Mouse (Mus musculus) forebrain, embryonic 11.5 days (tissue): ENCODE results near the gene Cacna2d1. TPM values are rescaled to one million over a fixed set of nuclear protein-coding genes. Genes with fewer than 3 reads are reported as not detected.
A peak's percentile ranks its signal among the peaks of the same experiment; 100 is the strongest.

Source experiments
- ATAC-seq: fragments of 200-750 bp; cut with Nextera tagmentation; replicated peaks from 2 replicates; pipeline ENCODE4 v1.8.0; 2017; ENCODE audit warnings: moderate TSS enrichment; ENCODE audit not compliant: low FRiP score
- DNase-seq: peaks from one replicate; pipeline ENCODE4 v3.0.0-alpha.2; 2017; ENCODE audit warnings: low spot score
- H3K27ac ChIP-seq: fragments of 300-500 bp; sonication (generic); 2 replicates; pipeline ENCODE4 v1.5.1; 2014; ENCODE audit warnings: low read depth, low read length
- H3K27me3 ChIP-seq: fragments of 300-500 bp; sonication (generic); 2 replicates; pipeline ENCODE4 v1.6.1; 2014; ENCODE audit warnings: mild to moderate bottlenecking, low read length, mixed read lengths; ENCODE audit not compliant: control insufficient read depth, insufficient read depth
- H3K36me3 ChIP-seq: fragments of 300-500 bp; sonication (generic); 2 replicates; pipeline ENCODE4 v1.6.1; 2014; ENCODE audit warnings: mild to moderate bottlenecking, low read length, moderate library complexity, mixed read lengths; ENCODE audit not compliant: control insufficient read depth, insufficient read depth
- H3K4me1 ChIP-seq: fragments of 300-500 bp; sonication (generic); replicated peaks from 2 replicates; pipeline ENCODE4 v1.6.1; 2014; ENCODE audit warnings: low read length, mixed read lengths; ENCODE audit not compliant: control insufficient read depth, insufficient read depth
- H3K4me2 ChIP-seq: fragments of 300-500 bp; sonication (generic); 2 replicates; pipeline ENCODE4 v1.6.1; 2014; ENCODE audit warnings: low read depth, mild to moderate bottlenecking, low read length, moderate library complexity, mixed read lengths; ENCODE audit not compliant: severe bottlenecking
- H3K4me3 ChIP-seq: fragments of 300-500 bp; sonication (generic); 2 replicates; pipeline ENCODE4 v1.5.1; 2014; ENCODE audit warnings: low read depth, low read length
- H3K9ac ChIP-seq: fragments of 300-500 bp; sonication (generic); 2 replicates; pipeline ENCODE4 v1.6.1; 2014; ENCODE audit warnings: low read length
- H3K9me3 ChIP-seq: fragments of 300-500 bp; sonication (generic); 2 replicates; pipeline ENCODE4 v1.6.1; 2016; ENCODE audit warnings: low read length, mixed read lengths; ENCODE audit not compliant: control insufficient read depth
- WGBS: fragments of 180-500 bp; shearing (Covaris S2); extraction: QIAGEN DNeasy Blood & Tissue Kit; methylation state at CpG from one replicate; pipeline ENCODE4 v1.1.7; 2014; 5-methylcytosine and 5-hydroxymethylcytosine counted together
- polyA plus RNA-seq: library from polyadenylated mRNA; unstranded; fragments of >200 nt; fragmentation: Nextera tagmentation; extraction: Ambion mirVana; gene quantifications from 2 replicates; pipeline ENCODE4 v1.2.1, GENCODE M21; 2014

Gene Cacna2d1
- polyA plus RNA-seq, 1 experiment from 2014 or later = 21.9 TPM

DNA sequence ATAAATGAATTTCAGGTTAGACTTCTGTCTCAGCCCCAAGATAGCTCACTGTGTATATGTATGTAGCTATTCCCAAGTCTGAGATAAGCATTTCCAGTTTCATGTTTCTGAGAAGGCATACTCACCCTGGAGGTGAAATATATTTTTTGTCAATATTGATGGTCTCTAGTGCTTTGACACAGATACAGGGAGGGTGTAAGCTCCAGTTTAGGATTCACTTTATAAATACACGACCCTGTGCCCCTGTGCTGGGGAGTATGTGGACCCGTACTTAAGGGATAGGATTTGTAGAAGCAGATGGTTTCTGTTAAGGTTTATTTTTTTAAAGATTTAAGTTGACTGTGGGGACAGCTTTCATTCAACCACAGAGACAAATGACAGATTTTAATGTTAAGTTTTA lies 79.2 kb downstream of the Cacna2d1 start:
- WGBS = 68% methylated on average over 2 of the region's 2 CpGs
- Histone ChIP-seq H3K9me3 (no peaks in the 10 kb centered on the region), H3K36me3 (no peaks in the 10 kb centered on the region), H3K27me3 (no peaks in the 10 kb centered on the region), H3K9ac (no peak overlapping the region), H3K4me2 (no peak overlapping the region), H3K27ac (no peak overlapping the region), H3K4me3 (no peak overlapping the region), H3K4me1 (no peaks in the 10 kb centered on the region)
- DNase-seq = no peak
- no peak for ATAC-seq

DNA sequence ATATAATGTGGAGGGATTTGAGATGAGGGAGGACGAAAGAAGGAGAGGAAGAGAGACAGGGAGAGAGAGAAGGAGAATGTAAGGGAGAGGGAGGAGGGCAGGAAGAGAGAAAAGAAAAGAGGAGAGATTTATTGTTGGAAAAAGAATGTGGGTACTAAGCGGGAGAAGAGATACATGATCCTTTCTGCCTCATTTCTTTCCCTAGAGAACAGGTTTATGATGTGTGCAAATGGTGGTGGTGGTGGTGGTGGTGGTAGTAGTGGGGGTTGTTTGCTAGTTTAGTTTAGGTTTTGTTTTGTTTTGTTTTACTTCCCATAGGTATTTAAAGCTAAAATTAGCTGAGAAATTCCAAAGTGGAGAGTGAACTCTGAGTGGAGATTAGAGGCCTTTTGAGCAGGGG lies 79.9 kb downstream of the Cacna2d1 start:
- ATAC-seq (no peak), DNase-seq (no peak)
- Histone ChIP-seq H3K4me1 (no peaks in the 10 kb centered on the region), H3K27ac (no peak overlapping the region), H3K9ac (no peak overlapping the region), H3K27me3 (no peaks in the 10 kb centered on the region), H3K4me3 (no peak overlapping the region), H3K9me3 (no peaks in the 10 kb centered on the region), H3K36me3 (no peaks in the 10 kb centered on the region), H3K4me2 (no peak overlapping the region)
- WGBS = 76% methylated on average over 2 of the region's 2 CpGs

- Histone ChIP-seq H3K4me3 (no peak overlapping the region), H3K27ac (no peak overlapping the region), H3K9me3 (no peaks in the 10 kb centered on the region), H3K4me1 (0 out of 2 replicates have a peak, but pooled peaks cover 2% of the 10 kb centered on the region), H3K4me2 (no peak overlapping the region), H3K36me3 (no peaks in the 10 kb centered on the region), H3K27me3 (no peaks in the 10 kb centered on the region), H3K9ac (no peak overlapping the region)
- ATAC-seq (peak; percentile 84), DNase-seq (peak; percentile 53)
- WGBS = 34% methylated on average over 4 of the region's 4 CpGs
These were observed 90.3 kb downstream of the Cacna2d1 start for GRCm38 (mm10) chr5:16024626-16025417.

GRCm38 (mm10) chr5:16028881-16029280 lies 94.4 kb downstream of the Cacna2d1 start:
- Histone ChIP-seq H3K4me1 (0 out of 2 replicates have a peak, but pooled peaks cover 2% of the 10 kb centered on the region), H3K9ac (no peak overlapping the region), H3K4me3 (no peak overlapping the region), H3K27me3 (no peaks in the 10 kb centered on the region), H3K9me3 (no peaks in the 10 kb centered on the region), H3K36me3 (no peaks in the 10 kb centered on the region), H3K4me2 (no peak overlapping the region), H3K27ac (no peak overlapping the region)
- no peak for ATAC-seq
- 83% methylated on average over 6 of the region's 6 CpGs for WGBS
- DNase-seq = no peak

- Histone ChIP-seq H3K36me3 (no peaks in the 10 kb centered on the region), H3K4me3 (no peak overlapping the region), H3K4me1 (0 out of 2 replicates have a peak, but pooled peaks cover 2% of the 10 kb centered on the region), H3K4me2 (no peak overlapping the region), H3K27me3 (no peaks in the 10 kb centered on the region), H3K9ac (no peak overlapping the region), H3K27ac (no peak overlapping the region), H3K9me3 (no peaks in the 10 kb centered on the region)
- WGBS = 31% methylated on average over 5 of the region's 5 CpGs
- DNase-seq (no peak), ATAC-seq (no peak)
These were observed 95.0 kb downstream of the Cacna2d1 start for GRCm38 (mm10) chr5:16029481-16029880.

GRCm38 (mm10) chr5:16033569-16033968 lies 99.1 kb downstream of the Cacna2d1 start:
- Histone ChIP-seq H3K4me1 (no peaks in the 10 kb centered on the region), H3K27ac (no peak overlapping the region), H3K9ac (no peak overlapping the region), H3K27me3 (no peaks in the 10 kb centered on the region), H3K9me3 (no peaks in the 10 kb centered on the region), H3K4me3 (no peak overlapping the region), H3K4me2 (no peak overlapping the region), H3K36me3 (no peaks in the 10 kb centered on the region)
- no peak for ATAC-seq
- WGBS = 92% methylated on average over 1 of the region's 1 CpGs
- no peak for DNase-seq

DNA sequence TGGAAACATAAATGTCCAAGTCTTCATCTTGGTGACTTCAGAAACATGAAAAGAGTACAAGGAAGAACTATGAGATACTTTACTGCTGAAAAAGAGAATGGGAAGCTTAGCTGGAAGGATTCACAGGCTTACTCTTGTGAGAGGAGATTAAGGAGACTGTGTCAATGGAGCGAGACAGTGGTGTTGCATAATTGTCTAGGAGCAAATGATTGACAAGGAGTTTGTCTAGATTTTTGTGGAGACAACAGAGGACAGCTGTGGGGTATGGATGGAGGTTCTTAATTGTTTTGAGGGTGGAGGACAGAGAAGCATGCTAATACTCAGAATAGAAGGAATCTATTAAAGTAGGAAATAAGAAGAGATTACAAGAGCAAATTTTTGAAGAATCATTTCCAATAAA lies 100.8 kb downstream of the Cacna2d1 start:
- Histone ChIP-seq H3K4me2 (no peak overlapping the region), H3K4me1 (no peaks in the 10 kb centered on the region), H3K9ac (no peak overlapping the region), H3K27me3 (no peaks in the 10 kb centered on the region), H3K9me3 (no peaks in the 10 kb centered on the region), H3K4me3 (no peak overlapping the region), H3K36me3 (no peaks in the 10 kb centered on the region), H3K27ac (no peak overlapping the region)
- 27% methylated on average over 1 of the region's 1 CpGs for WGBS
- ATAC-seq = no peak
- DNase-seq = no peak

DNA sequence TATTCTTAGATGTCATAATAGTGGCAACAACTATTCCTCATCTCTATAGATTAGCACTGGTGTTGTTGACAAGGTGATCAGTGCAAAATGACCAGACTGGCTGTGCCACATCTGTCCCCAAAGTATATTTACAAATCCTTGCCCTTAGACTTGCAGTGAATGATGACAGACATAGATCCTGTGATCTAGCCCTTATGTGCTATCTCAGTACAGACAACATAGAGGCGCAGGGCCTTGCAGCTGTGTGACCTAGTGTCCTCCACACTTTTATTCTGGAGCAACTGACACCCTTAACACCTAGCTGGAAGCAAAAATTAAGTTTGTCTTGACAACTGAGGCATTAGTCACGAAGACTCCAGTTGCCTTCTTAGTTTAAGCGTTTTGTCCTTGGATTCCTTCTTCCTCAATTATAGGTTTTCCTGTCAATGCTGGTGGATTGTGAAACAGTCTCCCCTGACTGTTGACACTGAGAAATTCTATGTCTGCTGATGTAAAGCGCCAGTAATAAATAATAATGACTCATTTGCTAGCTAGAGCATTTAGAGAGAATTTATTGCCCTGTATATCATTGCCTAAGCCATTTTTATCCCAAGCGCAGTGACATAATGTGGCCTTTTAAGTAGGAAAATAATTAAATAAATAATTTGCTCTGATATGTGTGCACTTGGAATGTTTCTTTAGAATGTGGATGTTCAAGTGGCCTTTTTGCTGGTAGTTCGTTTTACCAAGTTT lies 110.8 kb downstream of the Cacna2d1 start:
- no peak for DNase-seq
- Histone ChIP-seq H3K4me2 (no peak overlapping the region), H3K27me3 (no peaks in the 10 kb centered on the region), H3K9me3 (no peaks in the 10 kb centered on the region), H3K36me3 (no peaks in the 10 kb centered on the region), H3K4me3 (no peak overlapping the region), H3K4me1 (no peaks in the 10 kb centered on the region), H3K27ac (no peak overlapping the region), H3K9ac (no peak overlapping the region)
- WGBS = 94% methylated on average over 6 of the region's 6 CpGs
- ATAC-seq = no peak
